Comparison of ENCODE assay signal across 9 mouse cellular contexts in the genomic region with DNA sequence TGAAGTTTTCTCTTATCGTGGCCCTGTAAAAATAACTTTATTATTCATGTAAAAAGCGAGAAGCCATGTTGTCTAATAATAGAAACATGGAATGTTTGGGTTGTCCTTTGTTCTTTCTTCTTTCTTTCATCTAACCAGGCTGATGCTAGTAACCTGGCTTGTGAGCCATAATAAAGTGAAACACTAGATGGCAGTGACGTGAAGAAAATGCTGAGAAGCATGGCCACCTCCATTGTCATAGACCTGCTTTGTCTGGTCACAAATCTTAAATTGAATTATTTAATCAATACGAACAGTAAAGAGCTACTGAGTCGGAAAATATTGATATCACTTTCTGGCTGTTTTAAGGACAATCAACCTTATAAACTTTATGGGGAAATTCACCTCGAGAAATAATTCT.
DNase-seq lines count a peak whose midpoint lies in the region; ATAC-seq and TF ChIP-seq lines count a peak whose summit lies in the region.
"Had no signal": no experiment of that assay in that cellular context is flagged by ENCODE, and none has a peak within 500 bp of the region (broad histone marks: within the 10 kb centered on the region; RNA-seq: fewer than 3 reads in every experiment).

No protein-coding gene starts in this region.

- peak; percentile 30 to 61; a peak in 3 of 4 replicates for TF ChIP-seq CTCF in CH12.LX (conservative IDR thresholded peaks at IDR 0.05 in 1 of 2, IDR thresholded peaks at IDR 0.05 in 1 of 2; ENCODE audit: low read depth in 2 of 2, low read length in 2 of 2)
- peak; percentile 80 for TF ChIP-seq CTCF in left cerebral cortex, adult 2 months (IDR thresholded peaks at IDR 0.05)

- peak; percentile 70 for ATAC-seq in neural tube, embryonic 12.5 days (ENCODE audit: low FRiP score, low read depth)

- no peak overlapping the region for H3K4me2 ChIP-seq in CH12.LX (ENCODE audit: insufficient read depth, low read depth, poor library complexity, severe bottlenecking)
- H3K4me2 ChIP-seq in neural tube, embryonic 12.5 days (replicated peaks), result no peak overlapping the region
- H3K4me2 ChIP-seq: lung, embryonic 15.5 days had no signal

- in situ Hi-C loops in CH12.LX (cut with MboI; ENCODE audit: low pct_ligation_motif_present, low pct_unique_long_range_greater_than_20kb, low sequenced_read_pairs), result no loop called here

- 32% methylated on average over 6 of the region's 6 CpGs for WGBS in neural tube, embryonic 12.5 days

- intact Hi-C loops in heart, postnatal 10 days (cut with DNase I), result loop anchor here (5.0 to 10.0 kb wide), 4 partner anchors 356 to 836 kb away; no protein-coding TSS in a partner anchor
- intact Hi-C loops in left cerebral cortex, adult 2 months (cut with DNase I), result loop anchor here (1.0 to 5.0 kb wide), 6 partner anchors 356 to 951 kb away; a partner anchor contains a TSS

- no peak for TF ChIP-seq POLR2A in CH12.LX (IDR thresholded peaks at IDR 0.05; ENCODE audit: low read depth, low read length)

- no peak overlapping the region for H3K9ac ChIP-seq in CH12.LX (ENCODE audit: insufficient read depth, low read depth)
- no peak overlapping the region for H3K9ac ChIP-seq in neural tube, embryonic 12.5 days
- H3K9ac ChIP-seq: lung, embryonic 15.5 days had no signal

- dilution Hi-C loops in CH12.LX (cut with MboI; ENCODE audit: extremely low pct_ligation_motif_present, extremely low pct_unique_long_range_greater_than_20kb, low sequenced_read_pairs), result no loop called here

- no peak overlapping the region for H3K4me3 ChIP-seq in CH12.LX (replicated peaks in 1 of 3; ENCODE audit: low read depth in 2 of 3, low read length in 2 of 3, poor library complexity in 1 of 3)
- H3K4me3 ChIP-seq in left cerebral cortex, adult 2 months, result no peak overlapping the region
- no peak overlapping the region for H3K4me3 ChIP-seq in neural tube, embryonic 12.5 days
- H3K4me3 ChIP-seq: lung, embryonic 15.5 days had no signal

- peak; percentile 56 for DNase-seq in gastrocnemius, adult 18-20 months (ENCODE audit: low spot score)
- DNase-seq in gastrocnemius, postnatal 25 days, result no peak
- peak; percentile 60 for DNase-seq in CH12.LX (ENCODE audit: extremely low read depth)
- DNase-seq in cerebellum, adult 9-11 months, result peak; percentile 33
- DNase-seq in heart, postnatal 10 days, result peak; percentile 52 to 70
- peak; percentile 39 to 49 for DNase-seq in left cerebral cortex, adult 2 months (ENCODE audit: extremely low spot score in 1 of 2, low spot score in 2 of 2)
- no peak for DNase-seq in thymus, postnatal 10 days (ENCODE audit: low spot score in 2 of 2)

- no peak for TF ChIP-seq EP300 in CH12.LX (IDR thresholded peaks at IDR 0.05; ENCODE audit: low read length)

- H3K4me1 ChIP-seq in CH12.LX (ENCODE audit: control insufficient read depth in 1 of 2, insufficient read depth in 2 of 2), result peaks cover 0 to 13% of the 10 kb centered on the region in 2 experiments; a peak in 1 of 4 replicates
- no peaks in the 10 kb centered on the region; the same call in 1 of the 2 replicates for H3K4me1 ChIP-seq in neural tube, embryonic 12.5 days
- H3K4me1 ChIP-seq: lung, embryonic 15.5 days had no signal

- H3K27me3 ChIP-seq in CH12.LX (replicated peaks), result no peaks in the 10 kb centered on the region
- H3K27me3 ChIP-seq in neural tube, embryonic 12.5 days (replicated peaks), result no peaks in the 10 kb centered on the region
- H3K27me3 ChIP-seq: lung, embryonic 15.5 days had no signal

- peak; percentile 73 for TF ChIP-seq RAD21 in CH12.LX (IDR thresholded peaks at IDR 0.05; ENCODE audit: low read depth, low read length)

- no peaks in the 10 kb centered on the region for H3K9me3 ChIP-seq in CH12.LX (replicated peaks; ENCODE audit: low read length)
- no peaks in the 10 kb centered on the region for H3K9me3 ChIP-seq in neural tube, embryonic 12.5 days
- H3K9me3 ChIP-seq: lung, embryonic 15.5 days had no signal

- H3K79me2 ChIP-seq in CH12.LX (replicated peaks; ENCODE audit: control insufficient read depth, extremely low read depth, insufficient read depth, poor library complexity, severe bottlenecking), result no peaks in the 10 kb centered on the region

- H3K27ac ChIP-seq in CH12.LX (ENCODE audit: insufficient read depth, low read depth), result no peak overlapping the region
- no peak overlapping the region for H3K27ac ChIP-seq in left cerebral cortex, adult 2 months
- no peak overlapping the region for H3K27ac ChIP-seq in neural tube, embryonic 12.5 days
- H3K27ac ChIP-seq: lung, embryonic 15.5 days had no signal

- no peaks in the 10 kb centered on the region for H3K36me3 ChIP-seq in CH12.LX (replicated peaks in 1 of 2; ENCODE audit: control insufficient read depth in 1 of 2, insufficient read depth in 1 of 2, low read length in 1 of 2)
- no peaks in the 10 kb centered on the region for H3K36me3 ChIP-seq in neural tube, embryonic 12.5 days
- H3K36me3 ChIP-seq: lung, embryonic 15.5 days had no signal

TF ChIP-seq in CH12.LX, 34 proteins besides CTCF, POLR2A, EP300 and RAD21:
- TF ChIP-seq ZNF384 (IDR thresholded peaks at IDR 0.05; ENCODE audit: low read depth, low read length) (no peak), MYC (IDR thresholded peaks at IDR 0.05; ENCODE audit: low read depth, low read length) (no peak), ELF1 (IDR thresholded peaks at IDR 0.05; ENCODE audit: low read depth, low read length) (no peak), CHD2 (IDR thresholded peaks at IDR 0.05; ENCODE audit: low read length) (no peak), ZC3H11A (IDR thresholded peaks at IDR 0.05; ENCODE audit: low read depth, low read length) (no peak), ZKSCAN1 (IDR thresholded peaks at IDR 0.05; ENCODE audit: borderline replicate concordance, low read depth, low read length) (no peak), BHLHE40 (IDR thresholded peaks at IDR 0.05; ENCODE audit: low read depth, low read length) (no peak), UBTF (IDR thresholded peaks at IDR 0.05; ENCODE audit: low read depth, low read length) (no peak), RCOR1 (conservative IDR thresholded peaks at IDR 0.05; ENCODE audit: low read depth, low read length) (no peak), NELFE (IDR thresholded peaks at IDR 0.05; ENCODE audit: low read depth, low read length) (no peak), MEF2A (IDR thresholded peaks at IDR 0.05; ENCODE audit: borderline replicate concordance, low read depth, low read length) (no peak), KAT2A (IDR thresholded peaks at IDR 0.05; ENCODE audit: insufficient replicate concordance, low read length) (no peak), JUN (IDR thresholded peaks at IDR 0.05; ENCODE audit: insufficient read depth, low read depth, low read length) (no peak), SIN3A (IDR thresholded peaks at IDR 0.05; ENCODE audit: low read length) (no peak), ETS1 (conservative IDR thresholded peaks at IDR 0.05; ENCODE audit: low read depth, low read length) (no peak)

Comparison
In these comparisons a context has a peak if more than half of its experiments do, and no peak if none do; other contexts are left out.
1. DNase-seq: peak in gastrocnemius, adult 18-20 months (single experiment), CH12.LX (single experiment), cerebellum, adult 9-11 months (single experiment), heart, postnatal 10 days (2 of 2) and left cerebral cortex, adult 2 months (2 of 2); none in gastrocnemius, postnatal 25 days (single experiment) and thymus, postnatal 10 days (0 of 2).